24 mouse cellular contexts compared by ENCODE assay signal in the genomic region with DNA sequence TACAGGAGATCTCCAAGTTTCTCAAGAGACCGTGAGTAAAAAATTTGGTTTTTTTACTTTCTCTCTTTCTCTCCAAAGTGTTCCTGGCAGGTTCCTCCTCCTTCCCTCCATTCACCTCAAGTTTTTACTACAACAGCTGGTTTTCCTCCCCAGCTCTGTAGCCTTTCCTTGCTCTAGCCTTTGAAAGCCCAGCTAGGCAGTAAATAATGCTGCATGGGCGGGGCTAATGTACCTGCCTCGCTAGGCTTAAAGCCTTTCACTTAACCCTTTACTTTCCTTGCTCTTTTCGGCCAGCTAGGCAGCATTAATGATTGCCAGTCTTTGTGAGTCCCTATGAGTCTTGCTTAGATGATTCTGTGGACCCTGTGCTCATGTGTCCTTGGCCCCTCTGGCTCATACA.
A peak's percentile ranks its signal among the peaks of the same experiment; 100 is the strongest.
DNase-seq lines count a peak whose midpoint lies in the region; ATAC-seq and TF ChIP-seq lines count a peak whose summit lies in the region.
"Had no signal": no experiment of that assay in that cellular context is flagged by ENCODE, and none has a peak within 500 bp of the region (broad histone marks: within the 10 kb centered on the region; RNA-seq: fewer than 3 reads in every experiment).

No protein-coding gene starts in this region.

- peak; percentile 38; the same call in 1 of the 2 replicates for ATAC-seq in intestine, postnatal 0 days
- ATAC-seq in intestine, embryonic 15.5 days = no peak
- no peak for ATAC-seq in stomach, embryonic 16.5 days (ENCODE audit: insufficient read depth, low FRiP score)
- no peak for ATAC-seq in stomach, postnatal 0 days (ENCODE audit: low FRiP score, low TSS enrichment)
- no peak for ATAC-seq in hindbrain, embryonic 14.5 days (ENCODE audit: low FRiP score)
- ATAC-seq: forebrain, postnatal 0 days; inflammation-experienced regulatory T-cells, adult 6 months; midbrain, embryonic 15.5 days had no signal

- no peaks in the 10 kb centered on the region for H3K4me1 ChIP-seq in intestine, postnatal 0 days (replicated peaks; ENCODE audit: control insufficient read depth, insufficient read depth, low read length)
- no peaks in the 10 kb centered on the region; the same call in 1 of the 2 replicates for H3K4me1 ChIP-seq in intestine, embryonic 15.5 days (replicated peaks)
- H3K4me1 ChIP-seq in stomach, embryonic 16.5 days (ENCODE audit: control insufficient read depth, insufficient read depth, low read length) = no peaks in the 10 kb centered on the region
- H3K4me1 ChIP-seq in stomach, postnatal 0 days (replicated peaks; ENCODE audit: control insufficient read depth, insufficient read depth) = no peaks in the 10 kb centered on the region
- H3K4me1 ChIP-seq in limb, embryonic 10.5 days = peaks cover 10% of the 10 kb centered on the region
- 0 out of 2 replicates have a peak, but pooled peaks cover 3% of the 10 kb centered on the region for H3K4me1 ChIP-seq in hindbrain, embryonic 14.5 days (replicated peaks; ENCODE audit: control insufficient read depth, insufficient read depth, low read length)
- H3K4me1 ChIP-seq: hindbrain, embryonic 12.5 days; liver, embryonic 15.5 days; lung, embryonic 15.5 days; megakaryocyte, embryonic 14.5 days; midbrain, embryonic 15.5 days; neural tube, embryonic 12.5 days had no signal

- no peak for TF ChIP-seq CTCF in intestine, postnatal 0 days (IDR thresholded peaks at IDR 0.05; ENCODE audit: low read depth)
- TF ChIP-seq CTCF in stomach, postnatal 0 days (IDR thresholded peaks at IDR 0.05; ENCODE audit: low read depth) = no peak

- no peak overlapping the region for H3K27ac ChIP-seq in intestine, postnatal 0 days (ENCODE audit: low read depth, low read length)
- no peak overlapping the region for H3K27ac ChIP-seq in intestine, embryonic 15.5 days
- H3K27ac ChIP-seq in stomach, embryonic 16.5 days (ENCODE audit: low read length) = no peak overlapping the region
- H3K27ac ChIP-seq in stomach, postnatal 0 days (replicated peaks) = no peak overlapping the region
- H3K27ac ChIP-seq in limb, embryonic 10.5 days = no peak overlapping the region; the same call in 1 of the 2 replicates
- H3K27ac ChIP-seq in hindbrain, embryonic 14.5 days = no peak overlapping the region
- H3K27ac ChIP-seq: hindbrain, embryonic 12.5 days; liver, embryonic 15.5 days; lung, embryonic 15.5 days; midbrain, embryonic 15.5 days; neural tube, embryonic 12.5 days had no signal

- no peak for TF ChIP-seq EP300 in stomach, postnatal 0 days (optimal IDR thresholded peaks at IDR 0.05)

- 32% methylated on average over 4 of the region's 4 CpGs for WGBS in intestine, postnatal 0 days
- 22% methylated on average over 4 of the region's 4 CpGs for whole genome bisulfite sequencing in intestine, embryonic 15.5 days
- WGBS in stomach, embryonic 16.5 days = 25% methylated on average over 4 of the region's 4 CpGs
- 25% methylated on average over 4 of the region's 4 CpGs for WGBS in stomach, postnatal 0 days
- 27% methylated on average over 4 of the region's 4 CpGs for WGBS in limb, embryonic 10.5 days
- 51% methylated on average over 4 of the region's 4 CpGs for WGBS in hindbrain, embryonic 14.5 days

- 0 out of 2 replicates have a peak overlapping the region, but pooled peaks have one; percentile 27 for H3K4me2 ChIP-seq in intestine, postnatal 0 days (replicated peaks; ENCODE audit: low read depth)
- H3K4me2 ChIP-seq in intestine, embryonic 15.5 days (replicated peaks) = no peak overlapping the region
- H3K4me2 ChIP-seq in stomach, embryonic 16.5 days (ENCODE audit: low read depth, low read length) = 0 out of 2 replicates have a peak overlapping the region, but pooled peaks have one; percentile 9
- H3K4me2 ChIP-seq in stomach, postnatal 0 days (replicated peaks; ENCODE audit: low read depth) = no peak overlapping the region
- no peak overlapping the region for H3K4me2 ChIP-seq in hindbrain, embryonic 14.5 days (replicated peaks)
- H3K4me2 ChIP-seq: hindbrain, embryonic 12.5 days; liver, embryonic 15.5 days; lung, embryonic 15.5 days; midbrain, embryonic 15.5 days; neural tube, embryonic 12.5 days had no signal

- H3K9me3 ChIP-seq in intestine, postnatal 0 days (ENCODE audit: control insufficient read depth) = no peaks in the 10 kb centered on the region
- H3K9me3 ChIP-seq in intestine, embryonic 15.5 days = no peaks in the 10 kb centered on the region
- H3K9me3 ChIP-seq in stomach, embryonic 16.5 days (replicated peaks; ENCODE audit: control insufficient read depth, low read length) = no peaks in the 10 kb centered on the region
- no peaks in the 10 kb centered on the region for H3K9me3 ChIP-seq in stomach, postnatal 0 days (ENCODE audit: control insufficient read depth, low read length)
- no peaks in the 10 kb centered on the region for H3K9me3 ChIP-seq in limb, embryonic 10.5 days (replicated peaks)
- no peaks in the 10 kb centered on the region for H3K9me3 ChIP-seq in hindbrain, embryonic 14.5 days (ENCODE audit: control insufficient read depth, low read length)
- H3K9me3 ChIP-seq: hindbrain, embryonic 12.5 days; liver, embryonic 15.5 days; lung, embryonic 15.5 days; megakaryocyte, embryonic 14.5 days; midbrain, embryonic 15.5 days; neural tube, embryonic 12.5 days had no signal

- H3K9ac ChIP-seq in intestine, postnatal 0 days (ENCODE audit: low read depth, low read length) = no peak overlapping the region
- H3K9ac ChIP-seq in intestine, embryonic 15.5 days = no peak overlapping the region
- no peak overlapping the region for H3K9ac ChIP-seq in stomach, embryonic 16.5 days (ENCODE audit: low read length)
- H3K9ac ChIP-seq in stomach, postnatal 0 days (ENCODE audit: low read length) = no peak overlapping the region
- no peak overlapping the region for H3K9ac ChIP-seq in hindbrain, embryonic 14.5 days
- H3K9ac ChIP-seq: forebrain, postnatal 0 days; hindbrain, embryonic 12.5 days; liver, embryonic 15.5 days; lung, embryonic 15.5 days; midbrain, embryonic 15.5 days; neural tube, embryonic 12.5 days had no signal

- intact Hi-C loops in left cerebral cortex, postnatal 14 days (cut with DNase I) = no loop called here

- no peaks in the 10 kb centered on the region for H3K36me3 ChIP-seq in intestine, postnatal 0 days (ENCODE audit: control insufficient read depth, insufficient read depth)
- no peaks in the 10 kb centered on the region for H3K36me3 ChIP-seq in intestine, embryonic 15.5 days
- no peaks in the 10 kb centered on the region for H3K36me3 ChIP-seq in stomach, embryonic 16.5 days (ENCODE audit: control insufficient read depth, insufficient read depth, low read length)
- no peaks in the 10 kb centered on the region for H3K36me3 ChIP-seq in stomach, postnatal 0 days (ENCODE audit: control insufficient read depth, insufficient read depth, low read length)
- H3K36me3 ChIP-seq in limb, embryonic 10.5 days = no peaks in the 10 kb centered on the region
- H3K36me3 ChIP-seq in hindbrain, embryonic 14.5 days (replicated peaks; ENCODE audit: control insufficient read depth, insufficient read depth) = no peaks in the 10 kb centered on the region
- H3K36me3 ChIP-seq: hindbrain, embryonic 12.5 days; liver, embryonic 15.5 days; lung, embryonic 15.5 days; midbrain, embryonic 15.5 days; neural tube, embryonic 12.5 days had no signal

- H3K4me3 ChIP-seq in intestine, postnatal 0 days (ENCODE audit: low read depth, low read length) = no peak overlapping the region
- no peak overlapping the region for H3K4me3 ChIP-seq in intestine, embryonic 15.5 days (replicated peaks)
- H3K4me3 ChIP-seq in stomach, embryonic 16.5 days (replicated peaks; ENCODE audit: low read length) = no peak overlapping the region
- H3K4me3 ChIP-seq in stomach, postnatal 0 days (ENCODE audit: low read depth, low read length) = no peak overlapping the region
- H3K4me3 ChIP-seq in limb, embryonic 10.5 days = no peak overlapping the region
- H3K4me3 ChIP-seq in hindbrain, embryonic 14.5 days (replicated peaks; ENCODE audit: low read length) = no peak overlapping the region
- H3K4me3 ChIP-seq: hindbrain, embryonic 12.5 days; liver, embryonic 15.5 days; lung, embryonic 15.5 days; megakaryocyte, embryonic 14.5 days; midbrain, embryonic 15.5 days; neural tube, embryonic 12.5 days had no signal

- no peak for DNase-seq in stomach, postnatal 0 days (ENCODE audit: low spot score)
- peak; percentile 42 for DNase-seq in limb, embryonic 10.5 days (ENCODE audit: low spot score)
- DNase-seq in hindbrain, embryonic 14.5 days (ENCODE audit: low spot score) = no peak
- DNase-seq in Muller cell, postnatal 12 days (ENCODE audit: inconsistent ontology term) = no peak
- DNase-seq in left cerebral cortex, postnatal 14 days (ENCODE audit: low spot score in 2 of 2) = no peak
- DNase-seq: adrenal gland, adult 2 months; cerebellum, adult 2 months; cerebellum, postnatal 25 days; forebrain, postnatal 0 days; gastrocnemius, postnatal 36 days; layer of hippocampus, adult 9-11 months; liver; lung, postnatal 36 days; thymus, postnatal 25 days had no signal

- H3K27me3 ChIP-seq in intestine, postnatal 0 days (replicated peaks; ENCODE audit: control insufficient read depth, insufficient read depth, low read length) = no peaks in the 10 kb centered on the region
- H3K27me3 ChIP-seq in intestine, embryonic 15.5 days (replicated peaks) = no peaks in the 10 kb centered on the region
- no peaks in the 10 kb centered on the region for H3K27me3 ChIP-seq in stomach, embryonic 16.5 days (ENCODE audit: control insufficient read depth, insufficient read depth, low read length)
- no peaks in the 10 kb centered on the region for H3K27me3 ChIP-seq in stomach, postnatal 0 days (ENCODE audit: control insufficient read depth, insufficient read depth, low read length)
- no peaks in the 10 kb centered on the region for H3K27me3 ChIP-seq in limb, embryonic 10.5 days (ENCODE audit: low read depth, poor library complexity, severe bottlenecking)
- no peaks in the 10 kb centered on the region for H3K27me3 ChIP-seq in hindbrain, embryonic 14.5 days (ENCODE audit: control insufficient read depth, insufficient read depth, low read length)
- H3K27me3 ChIP-seq: hindbrain, embryonic 12.5 days; liver, embryonic 15.5 days; lung, embryonic 15.5 days; megakaryocyte, embryonic 14.5 days; midbrain, embryonic 15.5 days; neural tube, embryonic 12.5 days had no signal

Comparison
In these comparisons a context has a peak if more than half of its experiments do, and no peak if none do; other contexts are left out.
1. H3K4me2 ChIP-seq: peak in intestine, postnatal 0 days (single experiment) and stomach, embryonic 16.5 days (single experiment); none in intestine, embryonic 15.5 days (single experiment), stomach, postnatal 0 days (single experiment) and hindbrain, embryonic 14.5 days (single experiment).